Mouse (Mus musculus): ENCODE data around the gene Phc2. TPM values are rescaled to one million over a fixed set of nuclear protein-coding genes. Genes with fewer than 3 reads are reported as not detected.

The Phc2 gene
- polyA plus RNA-seq, 1 experiment from 2014 or later, result 52.8 TPM

GRCm38 (mm10) chr4:128787023-128787939 is 132.8 kb downstream of the Phc2 start:
- 76% methylated on average over 24 of the region's 24 CpGs for WGBS
- DNase-seq (ENCODE audit: low spot score) (no peak), ATAC-seq (ENCODE audit: low FRiP score) (no peak)
- Histone ChIP-seq H3K9ac (no peak overlapping the region), H3K27me3 (ENCODE audit: control insufficient read depth, insufficient read depth, low read length) (no peaks in the 10 kb centered on the region), H3K36me3 (replicated peaks; ENCODE audit: control insufficient read depth, insufficient read depth) (peaks cover 71% of the 10 kb centered on the region), H3K9me3 (ENCODE audit: control insufficient read depth, low read length) (no peaks in the 10 kb centered on the region), H3K4me3 (replicated peaks; ENCODE audit: low read length) (no peak overlapping the region), H3K27ac (no peak overlapping the region), H3K4me1 (replicated peaks; ENCODE audit: control insufficient read depth, insufficient read depth, low read length) (no peaks in the 10 kb centered on the region), H3K4me2 (replicated peaks) (no peak overlapping the region)

- peaks cover 68% of the 10 kb centered on the region for H3K36me3 ChIP-seq (replicated peaks; ENCODE audit: control insufficient read depth, insufficient read depth)
- ATAC-seq (ENCODE audit: low FRiP score), result no peak
- DNase-seq (ENCODE audit: low spot score), result no peak
- H3K4me2 ChIP-seq (replicated peaks), result no peak overlapping the region
- no peak overlapping the region for H3K27ac ChIP-seq
- H3K9ac ChIP-seq, result no peak overlapping the region
- 96% methylated on average over 4 of the region's 4 CpGs for WGBS
- H3K27me3 ChIP-seq (ENCODE audit: control insufficient read depth, insufficient read depth, low read length), result no peaks in the 10 kb centered on the region
- no peak overlapping the region for H3K4me3 ChIP-seq (replicated peaks; ENCODE audit: low read length)
- no peaks in the 10 kb centered on the region for H3K4me1 ChIP-seq (replicated peaks; ENCODE audit: control insufficient read depth, insufficient read depth, low read length)
- H3K9me3 ChIP-seq (ENCODE audit: control insufficient read depth, low read length), result no peaks in the 10 kb centered on the region
Measured at GRCm38 (mm10) chr4:128788108-128788507, 133.6 kb downstream of the Phc2 start.

GRCm38 (mm10) chr4:128789646-128790045 is 135.1 kb downstream of the Phc2 start:
- Histone ChIP-seq H3K27ac (no peak overlapping the region), H3K9ac (no peak overlapping the region), H3K9me3 (ENCODE audit: control insufficient read depth, low read length) (no peaks in the 10 kb centered on the region), H3K36me3 (replicated peaks; ENCODE audit: control insufficient read depth, insufficient read depth) (peaks cover 54% of the 10 kb centered on the region), H3K27me3 (ENCODE audit: control insufficient read depth, insufficient read depth, low read length) (no peaks in the 10 kb centered on the region), H3K4me1 (replicated peaks; ENCODE audit: control insufficient read depth, insufficient read depth, low read length) (no peaks in the 10 kb centered on the region), H3K4me2 (replicated peaks) (no peak overlapping the region), H3K4me3 (replicated peaks; ENCODE audit: low read length) (no peak overlapping the region)
- ATAC-seq (ENCODE audit: low FRiP score) (no peak), DNase-seq (ENCODE audit: low spot score) (no peak)
- 50% methylated on average over 18 of the region's 18 CpGs for WGBS

DNA sequence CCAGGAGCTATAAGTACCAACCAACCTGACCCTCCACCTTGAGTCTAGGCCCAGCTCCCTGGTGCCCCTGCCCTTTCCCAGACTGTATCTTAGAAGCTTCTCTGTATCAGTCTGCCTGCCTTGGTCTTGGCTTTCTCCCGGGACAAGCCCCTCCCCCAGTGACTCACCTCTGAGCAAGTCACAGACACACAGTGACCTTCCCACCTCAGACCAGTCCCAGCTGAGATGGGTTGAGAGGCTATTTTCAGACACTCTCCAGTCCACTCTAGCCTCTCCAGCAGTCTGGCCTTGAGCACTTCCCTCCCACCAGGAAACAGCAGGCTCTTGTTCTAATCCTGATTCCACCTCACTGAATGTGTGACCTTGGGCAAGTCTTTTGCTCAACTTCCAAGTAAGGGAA is 139.2 kb downstream of the Phc2 start:
- WGBS, result 69% methylated on average over 1 of the region's 1 CpGs
- H3K4me1 ChIP-seq (replicated peaks; ENCODE audit: control insufficient read depth, insufficient read depth, low read length), result peaks cover 19% of the 10 kb centered on the region
- DNase-seq (ENCODE audit: low spot score) (no peak), ATAC-seq (ENCODE audit: low FRiP score) (no peak)
- no peaks in the 10 kb centered on the region for H3K9me3 ChIP-seq (ENCODE audit: control insufficient read depth, low read length)
- H3K4me3 ChIP-seq (replicated peaks; ENCODE audit: low read length), result no peak overlapping the region
- H3K9ac ChIP-seq, result no peak overlapping the region
- peaks cover 14% of the 10 kb centered on the region; the same call in 1 of the 2 replicates for H3K36me3 ChIP-seq (replicated peaks; ENCODE audit: control insufficient read depth, insufficient read depth)
- H3K27ac ChIP-seq, result no peak overlapping the region
- no peaks in the 10 kb centered on the region for H3K27me3 ChIP-seq (ENCODE audit: control insufficient read depth, insufficient read depth, low read length)
- H3K4me2 ChIP-seq (replicated peaks), result no peak overlapping the region

DNA sequence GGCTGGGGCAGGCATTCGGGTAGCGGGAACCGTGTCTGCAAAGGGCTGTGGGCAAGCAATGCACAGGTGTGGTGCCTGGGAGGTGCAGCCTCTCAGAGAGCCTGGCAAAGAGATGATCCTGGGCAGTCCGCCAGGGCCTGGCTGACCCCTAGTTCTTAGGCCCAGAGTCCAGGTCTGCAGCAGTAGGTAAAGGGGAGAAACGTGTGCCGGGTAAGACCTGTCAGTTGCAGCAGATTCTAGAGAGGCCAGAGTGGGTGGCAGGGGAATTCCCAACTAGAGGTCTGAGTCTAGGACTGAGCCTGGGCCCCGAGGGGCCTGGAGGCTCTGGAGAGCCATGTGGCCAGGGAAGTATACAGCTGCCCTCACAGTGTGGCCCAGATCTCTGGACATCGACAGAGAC is 139.7 kb downstream of the Phc2 start:
- Histone ChIP-seq H3K9me3 (ENCODE audit: control insufficient read depth, low read length) (no peaks in the 10 kb centered on the region), H3K36me3 (replicated peaks; ENCODE audit: control insufficient read depth, insufficient read depth) (peaks cover 11% of the 10 kb centered on the region; the same call in 1 of the 2 replicates), H3K27me3 (ENCODE audit: control insufficient read depth, insufficient read depth, low read length) (no peaks in the 10 kb centered on the region), H3K4me1 (replicated peaks; ENCODE audit: control insufficient read depth, insufficient read depth, low read length) (peaks cover 19% of the 10 kb centered on the region), H3K9ac (no peak overlapping the region), H3K4me2 (replicated peaks) (no peak overlapping the region), H3K27ac (no peak overlapping the region), H3K4me3 (replicated peaks; ENCODE audit: low read length) (no peak overlapping the region)
- WGBS, result 91% methylated on average over 8 of the region's 8 CpGs
- DNase-seq (ENCODE audit: low spot score), result no peak
- no peak for ATAC-seq (ENCODE audit: low FRiP score)

- Histone ChIP-seq H3K9me3 (ENCODE audit: control insufficient read depth, low read length) (no peaks in the 10 kb centered on the region), H3K4me3 (replicated peaks; ENCODE audit: low read length) (no peak overlapping the region), H3K4me2 (replicated peaks) (no peak overlapping the region), H3K27ac (no peak overlapping the region; the same call in 1 of the 2 replicates), H3K4me1 (replicated peaks; ENCODE audit: control insufficient read depth, insufficient read depth, low read length) (peaks cover 19% of the 10 kb centered on the region), H3K9ac (no peak overlapping the region), H3K36me3 (replicated peaks; ENCODE audit: control insufficient read depth, insufficient read depth) (peaks cover 11% of the 10 kb centered on the region; the same call in 1 of the 2 replicates), H3K27me3 (ENCODE audit: control insufficient read depth, insufficient read depth, low read length) (no peaks in the 10 kb centered on the region)
- ATAC-seq (ENCODE audit: low FRiP score) (0 out of 2 replicates have a peak, but pooled peaks have one; percentile 35), DNase-seq (ENCODE audit: low spot score) (no peak)
- 5% methylated on average over 8 of the region's 9 CpGs for WGBS
Measured at GRCm38 (mm10) chr4:128795596-128795995, 141.1 kb downstream of the Phc2 start.

GRCm38 (mm10) chr4:128796788-128797187 is 142.3 kb downstream of the Phc2 start:
- 49% methylated on average over 8 of the region's 8 CpGs for WGBS
- Histone ChIP-seq H3K4me1 (replicated peaks; ENCODE audit: control insufficient read depth, insufficient read depth, low read length) (peaks cover 24% of the 10 kb centered on the region), H3K9me3 (ENCODE audit: control insufficient read depth, low read length) (no peaks in the 10 kb centered on the region), H3K4me3 (replicated peaks; ENCODE audit: low read length) (no peak overlapping the region), H3K27ac (no peak overlapping the region), H3K9ac (no peak overlapping the region), H3K27me3 (ENCODE audit: control insufficient read depth, insufficient read depth, low read length) (no peaks in the 10 kb centered on the region), H3K4me2 (replicated peaks) (no peak overlapping the region), H3K36me3 (replicated peaks; ENCODE audit: control insufficient read depth, insufficient read depth) (peaks cover 6% of the 10 kb centered on the region; the same call in 1 of the 2 replicates)
- DNase-seq (ENCODE audit: low spot score) (no peak), ATAC-seq (ENCODE audit: low FRiP score) (no peak)

DNA sequence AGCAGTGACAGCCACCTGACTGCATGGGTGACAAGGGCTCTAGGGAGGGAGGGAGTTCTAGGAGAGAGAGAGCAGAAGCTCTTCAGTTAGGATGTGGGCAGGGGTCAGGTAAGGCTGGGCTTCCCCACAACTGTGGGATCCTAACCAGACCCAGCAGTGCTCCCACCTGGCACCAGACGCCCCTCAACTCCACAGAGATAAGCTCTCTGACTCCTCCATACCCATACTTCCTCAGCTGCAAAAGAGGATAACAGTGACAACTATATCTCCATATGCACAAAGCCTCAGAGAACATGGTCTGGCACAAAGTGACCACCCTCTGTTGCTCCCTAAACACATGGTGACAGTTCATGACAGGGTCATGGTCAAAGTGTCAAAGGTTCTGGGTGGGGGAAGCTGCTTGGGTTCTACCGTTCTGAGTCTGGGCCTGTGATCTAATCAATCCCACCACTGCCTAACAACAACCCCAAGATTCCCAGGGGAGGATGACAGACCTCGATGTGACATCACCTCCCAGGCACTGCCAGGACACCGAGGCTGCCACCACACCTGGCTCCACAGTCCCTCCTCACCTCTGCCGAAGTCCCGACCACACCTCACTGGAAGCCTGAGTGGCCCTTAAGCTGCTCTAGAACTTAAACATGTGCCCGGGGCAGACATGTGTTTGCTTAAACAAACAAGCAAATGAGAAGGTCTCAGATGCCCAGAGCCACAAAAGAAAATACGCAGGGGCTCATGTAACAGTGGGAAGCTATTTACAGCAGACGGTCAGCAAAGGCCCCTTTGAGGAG is 147.4 kb downstream of the Phc2 start:
- WGBS, result 67% methylated on average over 9 of the region's 9 CpGs
- H3K9ac ChIP-seq, result no peak overlapping the region
- H3K27me3 ChIP-seq (ENCODE audit: control insufficient read depth, insufficient read depth, low read length), result no peaks in the 10 kb centered on the region
- DNase-seq (ENCODE audit: low spot score) (no peak), ATAC-seq (ENCODE audit: low FRiP score) (no peak)
- no peak overlapping the region for H3K4me3 ChIP-seq (replicated peaks; ENCODE audit: low read length)
- no peaks in the 10 kb centered on the region for H3K36me3 ChIP-seq (replicated peaks; ENCODE audit: control insufficient read depth, insufficient read depth)
- H3K27ac ChIP-seq, result no peak overlapping the region
- no peaks in the 10 kb centered on the region for H3K9me3 ChIP-seq (ENCODE audit: control insufficient read depth, low read length)
- H3K4me1 ChIP-seq (replicated peaks; ENCODE audit: control insufficient read depth, insufficient read depth, low read length), result peaks cover 43% of the 10 kb centered on the region
- H3K4me2 ChIP-seq (replicated peaks), result no peak overlapping the region
